Comparison of ENCODE assay signal across 10 mouse cellular contexts in the genomic region with DNA sequence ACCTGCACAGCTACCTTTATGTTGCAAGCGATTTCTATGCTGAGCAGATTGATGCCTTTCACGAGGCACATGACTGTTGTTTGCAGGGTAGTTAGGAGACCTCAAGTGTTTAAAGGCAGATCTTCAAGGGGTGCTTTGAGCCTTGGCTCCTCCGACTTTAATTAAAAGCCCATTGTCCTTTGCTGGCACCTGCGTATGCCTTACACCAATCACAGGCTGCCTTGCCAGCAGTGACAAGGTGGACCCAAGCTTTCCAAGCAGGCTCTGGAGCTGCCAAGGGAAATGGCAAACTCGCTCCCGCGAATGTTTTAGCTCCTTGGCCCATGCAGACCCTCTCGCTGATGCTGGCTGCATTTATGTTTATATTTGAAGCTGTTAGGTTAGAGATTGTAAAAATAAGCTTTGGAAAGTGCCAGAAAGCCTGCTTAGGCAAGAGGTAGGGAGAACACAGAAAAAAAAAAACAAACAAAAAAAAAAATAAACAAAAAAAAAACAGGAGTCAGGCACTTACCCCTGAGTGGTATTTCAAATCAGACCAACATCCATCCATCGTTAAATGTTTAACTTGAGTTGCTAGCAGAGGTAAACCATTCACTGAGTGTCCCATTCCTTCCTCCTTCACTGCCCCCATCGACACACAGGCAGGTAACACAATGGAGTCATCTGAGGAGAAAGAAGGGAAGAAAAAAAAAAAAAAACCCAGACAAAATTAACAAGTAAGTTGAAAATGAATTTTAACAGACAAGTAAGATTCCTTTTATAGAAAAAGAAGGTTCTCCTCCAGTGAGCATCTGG.
DNase-seq lines count a peak whose midpoint lies in the region; ATAC-seq lines count a peak whose summit lies in the region.
"Had no signal": no experiment of that assay in that cellular context is flagged by ENCODE, and none has a peak within 500 bp of the region (broad histone marks: within the 10 kb centered on the region; RNA-seq: fewer than 3 reads in every experiment).

No protein-coding gene starts in this region.

- peak overlapping the region; percentile 37 for H3K4me2 ChIP-seq in forebrain, embryonic 12.5 days
- H3K4me2 ChIP-seq in kidney, embryonic 14.5 days (replicated peaks; ENCODE audit: low read depth, low read length) = no peak overlapping the region
- no peak overlapping the region for H3K4me2 ChIP-seq in heart, embryonic 12.5 days

- H3K9me3 ChIP-seq in forebrain, embryonic 12.5 days = no peaks in the 10 kb centered on the region
- H3K9me3 ChIP-seq in kidney, embryonic 14.5 days (ENCODE audit: control insufficient read depth, low read length) = no peaks in the 10 kb centered on the region
- no peaks in the 10 kb centered on the region for H3K9me3 ChIP-seq in heart, embryonic 12.5 days (replicated peaks)

- 17% methylated on average over 10 of the region's 10 CpGs for WGBS in forebrain, embryonic 12.5 days
- 29% methylated on average over 10 of the region's 10 CpGs for WGBS in kidney, embryonic 14.5 days
- WGBS in heart, embryonic 12.5 days = 58% methylated on average over 10 of the region's 10 CpGs

- ATAC-seq in forebrain, embryonic 12.5 days (ENCODE audit: low FRiP score) = peak; percentile 53
- peak; percentile 35; the same call in 1 of the 2 replicates for ATAC-seq in kidney, embryonic 14.5 days (ENCODE audit: low FRiP score, low TSS enrichment)
- no peak for ATAC-seq in heart, embryonic 12.5 days (ENCODE audit: insufficient number of reproducible peaks, low FRiP score)

- DNase-seq in cerebellum, postnatal 10 days = peak; percentile 57 to 68
- DNase-seq in cerebellum, adult 8-10 months = no peak
- peak; percentile 12 for DNase-seq in lung, postnatal 25 days (ENCODE audit: low spot score)
- no peak for DNase-seq in heart, adult 18-20 months
- DNase-seq in adrenal gland, adult 2 months = no peak

- no peak overlapping the region for H3K9ac ChIP-seq in forebrain, embryonic 12.5 days
- H3K9ac ChIP-seq in kidney, embryonic 14.5 days (ENCODE audit: low read depth, low read length) = 0 out of 2 replicates have a peak overlapping the region, but pooled peaks have one; percentile 18
- H3K9ac ChIP-seq in heart, embryonic 12.5 days = no peak overlapping the region

- H3K27me3 ChIP-seq in forebrain, embryonic 12.5 days = no peaks in the 10 kb centered on the region
- H3K27me3 ChIP-seq in kidney, embryonic 14.5 days (ENCODE audit: control insufficient read depth, insufficient read depth, low read length) = no peaks in the 10 kb centered on the region
- H3K27me3 ChIP-seq in heart, embryonic 12.5 days (replicated peaks) = no peaks in the 10 kb centered on the region

- peaks cover 24% of the 10 kb centered on the region for H3K4me1 ChIP-seq in forebrain, embryonic 12.5 days
- peaks cover 17% of the 10 kb centered on the region for H3K4me1 ChIP-seq in kidney, embryonic 14.5 days (ENCODE audit: control insufficient read depth, insufficient read depth, low read length)
- H3K4me1 ChIP-seq in heart, embryonic 12.5 days (replicated peaks) = no peaks in the 10 kb centered on the region

- H3K36me3 ChIP-seq in forebrain, embryonic 12.5 days (replicated peaks) = no peaks in the 10 kb centered on the region
- H3K36me3 ChIP-seq in kidney, embryonic 14.5 days (ENCODE audit: control insufficient read depth, insufficient read depth, low read length) = no peaks in the 10 kb centered on the region
- no peaks in the 10 kb centered on the region for H3K36me3 ChIP-seq in heart, embryonic 12.5 days

- H3K27ac ChIP-seq in forebrain, embryonic 12.5 days = peak overlapping the region; percentile 89
- H3K27ac ChIP-seq in kidney, embryonic 14.5 days (ENCODE audit: low read depth, low read length) = peak overlapping the region; percentile 73
- no peak overlapping the region for H3K27ac ChIP-seq in heart, embryonic 12.5 days (ENCODE audit: poor library complexity, severe bottlenecking)

- no peak overlapping the region for H3K4me3 ChIP-seq in forebrain, embryonic 12.5 days (replicated peaks)
- no peak overlapping the region for H3K4me3 ChIP-seq in kidney, embryonic 14.5 days (ENCODE audit: low read length)
- H3K4me3 ChIP-seq in heart, embryonic 12.5 days = no peak overlapping the region
- H3K4me3 ChIP-seq: erythroblast, embryonic 14.5 days; myocyte had no signal

Comparison
In these comparisons a context has a peak if more than half of its experiments do, and no peak if none do; other contexts are left out.
1. DNase-seq: peak in cerebellum, postnatal 10 days (2 of 2) and lung, postnatal 25 days (single experiment); none in cerebellum, adult 8-10 months (single experiment), heart, adult 18-20 months (0 of 2) and adrenal gland, adult 2 months (single experiment).